Mouse (Mus musculus): ENCODE results near the gene Cdk13. TPM values are rescaled to one million over a fixed set of nuclear protein-coding genes. Genes with fewer than 3 reads are reported as not detected.

Gene Cdk13
- polyA plus RNA-seq (2011; ENCODE audit: insufficient read depth, insufficient read length, low read depth, missing spikeins), result 69.2 and 77.8 TPM in 2 replicates

DNA sequence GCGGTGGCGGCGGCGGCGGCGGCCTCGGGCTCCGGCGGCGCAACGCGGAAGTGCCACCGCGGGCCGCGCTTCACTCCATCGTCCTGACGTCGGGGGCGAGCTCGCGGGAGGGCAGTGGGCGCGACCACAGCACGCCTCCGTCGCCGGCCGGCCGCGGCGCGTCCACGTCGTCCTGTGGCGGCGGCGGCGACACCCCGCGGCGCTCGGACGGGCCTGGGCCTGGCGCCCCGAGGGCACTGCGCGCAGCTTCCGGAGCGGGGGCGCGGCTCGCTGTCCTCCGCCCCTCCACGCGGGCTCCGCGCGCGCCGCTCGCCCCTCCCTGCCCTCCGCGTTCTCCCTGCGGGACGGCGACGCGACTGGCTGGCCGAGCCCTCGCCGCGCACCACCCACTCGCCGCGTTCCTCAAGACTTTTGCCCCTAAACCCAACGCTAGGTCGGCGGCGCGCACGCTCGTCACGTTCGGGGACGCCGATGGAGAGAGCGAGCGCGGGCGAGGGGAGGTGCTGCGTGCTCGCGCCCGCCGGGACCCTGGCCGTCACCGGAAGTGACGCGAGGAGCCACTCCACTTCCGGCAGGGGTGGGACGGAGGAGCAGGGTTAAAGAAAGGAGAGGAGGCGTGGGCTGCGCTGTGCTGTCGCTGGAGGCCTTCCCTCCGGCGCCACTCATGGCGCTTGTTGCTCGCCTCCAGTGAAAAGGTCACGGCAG is at the start of gene Cdk13:
TSS of gene Cdk13 (minus strand) at position 189 of the 705 bp plus-strand sequence.
- Histone ChIP-seq H3K27ac (ENCODE audit: insufficient read depth, low read length) (peak within 1 kb of the TSS; percentile 80), H3K27me3 (ENCODE audit: control insufficient read depth, insufficient read depth, low read length, poor library complexity, severe bottlenecking) (no peaks in the 10 kb centered on the region), H3K9me3 (replicated peaks; ENCODE audit: control insufficient read depth, insufficient read depth, low read length, poor library complexity, severe bottlenecking) (no peaks in the 10 kb centered on the region), H3K4me1 (ENCODE audit: control insufficient read depth, insufficient read depth, low read length) (no peaks in the 10 kb centered on the region), H3K4me3 (ENCODE audit: low read depth, low read length) (peak within 1 kb of the TSS; percentile 96), H3K36me3 (ENCODE audit: control insufficient read depth, insufficient read depth, low read length, poor library complexity, severe bottlenecking) (no peaks in the 10 kb centered on the region; the same call in 1 of the 2 replicates), H3K9ac (ENCODE audit: low read depth, poor library complexity, severe bottlenecking) (peak within 1 kb of the TSS; percentile 98)
- peak; percentile 94 for TF ChIP-seq POLR2A (IDR thresholded peaks at IDR 0.05; ENCODE audit: insufficient read depth, low read length)
- TF ChIP-seq CTCF (IDR thresholded peaks at IDR 0.05; ENCODE audit: low read depth, low read length), result no peak
- TF ChIP-seq EP300 (IDR thresholded peaks at IDR 0.05; ENCODE audit: insufficient read depth, low read depth, low read length), result 0 out of 2 replicates have a peak, but pooled peaks have one; percentile 23

- peak overlapping the region; percentile 91 for H3K27ac ChIP-seq (ENCODE audit: insufficient read depth, low read length)
- no peaks in the 10 kb centered on the region for H3K9me3 ChIP-seq (replicated peaks; ENCODE audit: control insufficient read depth, insufficient read depth, low read length, poor library complexity, severe bottlenecking)
- H3K4me3 ChIP-seq (ENCODE audit: low read depth, low read length), result no peak overlapping the region
- H3K27me3 ChIP-seq (ENCODE audit: control insufficient read depth, insufficient read depth, low read length, poor library complexity, severe bottlenecking), result no peaks in the 10 kb centered on the region
- no peaks in the 10 kb centered on the region for H3K36me3 ChIP-seq (ENCODE audit: control insufficient read depth, insufficient read depth, low read length, poor library complexity, severe bottlenecking)
- H3K4me1 ChIP-seq (ENCODE audit: control insufficient read depth, insufficient read depth, low read length), result peaks cover 6% of the 10 kb centered on the region
- H3K9ac ChIP-seq (ENCODE audit: low read depth, poor library complexity, severe bottlenecking), result no peak overlapping the region
- no peak for TF ChIP-seq CTCF (IDR thresholded peaks at IDR 0.05; ENCODE audit: low read depth, low read length)
- TF ChIP-seq POLR2A (IDR thresholded peaks at IDR 0.05; ENCODE audit: insufficient read depth, low read length), result no peak
- TF ChIP-seq EP300 (IDR thresholded peaks at IDR 0.05; ENCODE audit: insufficient read depth, low read depth, low read length), result no peak
Measured at GRCm38 (mm10) chr13:17843336-17843735, 38.4 kb upstream of the Cdk13 start.

- Histone ChIP-seq H3K36me3 (ENCODE audit: control insufficient read depth, insufficient read depth, low read length, poor library complexity, severe bottlenecking) (no peaks in the 10 kb centered on the region), H3K4me1 (ENCODE audit: control insufficient read depth, insufficient read depth, low read length) (peaks cover 6% of the 10 kb centered on the region)
- no peak for TF ChIP-seq CTCF (IDR thresholded peaks at IDR 0.05; ENCODE audit: low read depth, low read length)
- TF ChIP-seq EP300 (IDR thresholded peaks at IDR 0.05; ENCODE audit: insufficient read depth, low read depth, low read length), result 0 out of 2 replicates have a peak, but pooled peaks have one; percentile 42
Measured at GRCm38 (mm10) chr13:17842756-17843155, 37.9 kb upstream of the Cdk13 start.

DNA sequence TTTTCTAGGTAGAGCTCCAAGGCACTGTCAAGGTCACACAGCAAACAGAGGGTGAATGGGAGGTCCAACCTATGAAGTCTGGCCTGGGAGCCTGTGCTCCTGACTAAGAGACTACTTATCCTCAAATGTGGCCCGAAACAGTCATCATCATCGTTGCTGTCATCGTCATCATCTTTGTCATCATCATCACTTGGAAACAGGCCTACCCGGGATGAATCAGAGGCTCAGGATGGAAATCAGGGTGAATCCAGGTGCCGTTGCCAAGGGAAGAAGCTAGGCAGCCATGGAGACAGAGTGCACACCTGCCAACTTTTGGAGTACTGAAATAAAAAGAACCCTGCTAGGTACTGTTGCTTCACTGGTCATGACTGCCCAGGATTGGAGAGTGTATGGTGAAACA is 34.2 kb upstream of the Cdk13 start:
- TF ChIP-seq POLR2A (IDR thresholded peaks at IDR 0.05; ENCODE audit: insufficient read depth, low read length) (no peak), CTCF (IDR thresholded peaks at IDR 0.05; ENCODE audit: low read depth, low read length) (no peak), EP300 (IDR thresholded peaks at IDR 0.05; ENCODE audit: insufficient read depth, low read depth, low read length) (no peak)
- no peaks in the 10 kb centered on the region for H3K9me3 ChIP-seq (replicated peaks; ENCODE audit: control insufficient read depth, insufficient read depth, low read length, poor library complexity, severe bottlenecking)
- no peaks in the 10 kb centered on the region for H3K27me3 ChIP-seq (ENCODE audit: control insufficient read depth, insufficient read depth, low read length, poor library complexity, severe bottlenecking)
- H3K4me1 ChIP-seq (ENCODE audit: control insufficient read depth, insufficient read depth, low read length), result peaks cover 6% of the 10 kb centered on the region
- no peak overlapping the region for H3K4me3 ChIP-seq (ENCODE audit: low read depth, low read length)
- no peak overlapping the region for H3K27ac ChIP-seq (ENCODE audit: insufficient read depth, low read length)
- no peaks in the 10 kb centered on the region for H3K36me3 ChIP-seq (ENCODE audit: control insufficient read depth, insufficient read depth, low read length, poor library complexity, severe bottlenecking)
- no peak overlapping the region for H3K9ac ChIP-seq (ENCODE audit: low read depth, poor library complexity, severe bottlenecking)

More at GRCm38 (mm10) chr13:17842756-17843155, 37.9 kb upstream of the Cdk13 start:
- Histone ChIP-seq H3K27ac (ENCODE audit: insufficient read depth, low read length) (peak overlapping the region; percentile 91), H3K4me3 (ENCODE audit: low read depth, low read length) (no peak overlapping the region), H3K9ac (ENCODE audit: low read depth, poor library complexity, severe bottlenecking) (no peak overlapping the region), H3K27me3 (ENCODE audit: control insufficient read depth, insufficient read depth, low read length, poor library complexity, severe bottlenecking) (no peaks in the 10 kb centered on the region), H3K9me3 (replicated peaks; ENCODE audit: control insufficient read depth, insufficient read depth, low read length, poor library complexity, severe bottlenecking) (no peaks in the 10 kb centered on the region)

DNA sequence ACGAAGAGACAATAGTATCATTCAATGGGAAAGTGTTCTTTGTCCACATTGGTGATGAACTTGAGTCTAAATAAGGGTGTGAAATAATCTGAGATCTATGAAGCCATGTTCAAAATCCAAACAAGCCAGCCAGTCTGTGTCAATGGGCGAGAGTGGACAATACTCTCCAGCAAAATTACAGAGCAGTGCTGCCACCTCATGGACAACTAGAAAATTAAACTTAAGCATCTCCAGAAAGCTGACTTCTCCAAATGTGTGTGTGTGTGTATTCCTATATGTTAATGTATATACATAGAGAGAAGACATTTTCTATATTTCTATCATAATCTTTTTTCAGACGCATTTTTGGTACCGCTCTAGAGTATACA is 33.6 kb upstream of the Cdk13 start:
- H3K27me3 ChIP-seq (ENCODE audit: control insufficient read depth, insufficient read depth, low read length, poor library complexity, severe bottlenecking), result no peaks in the 10 kb centered on the region
- peaks cover 6% of the 10 kb centered on the region for H3K4me1 ChIP-seq (ENCODE audit: control insufficient read depth, insufficient read depth, low read length)
- no peak overlapping the region for H3K9ac ChIP-seq (ENCODE audit: low read depth, poor library complexity, severe bottlenecking)
- TF ChIP-seq CTCF (IDR thresholded peaks at IDR 0.05; ENCODE audit: low read depth, low read length), result no peak
- TF ChIP-seq POLR2A (IDR thresholded peaks at IDR 0.05; ENCODE audit: insufficient read depth, low read length), result no peak
- TF ChIP-seq EP300 (IDR thresholded peaks at IDR 0.05; ENCODE audit: insufficient read depth, low read depth, low read length), result no peak
- H3K36me3 ChIP-seq (ENCODE audit: control insufficient read depth, insufficient read depth, low read length, poor library complexity, severe bottlenecking), result no peaks in the 10 kb centered on the region
- no peak overlapping the region for H3K4me3 ChIP-seq (ENCODE audit: low read depth, low read length)
- no peaks in the 10 kb centered on the region for H3K9me3 ChIP-seq (replicated peaks; ENCODE audit: control insufficient read depth, insufficient read depth, low read length, poor library complexity, severe bottlenecking)
- no peak overlapping the region for H3K27ac ChIP-seq (ENCODE audit: insufficient read depth, low read length)
